Mouse (Mus musculus) C2C12 (cell line): ENCODE results near the gene Adgrl1. TPM values are rescaled to one million over a fixed set of nuclear protein-coding genes. Genes with fewer than 3 reads are reported as not detected.

Experiments
- H3K27me3 ChIP-seq: one replicate; pipeline ENCODE4 v1.6.1; 2011; ENCODE audit not compliant: control insufficient read depth, insufficient read depth, insufficient read length
- H3K36me3 ChIP-seq: one replicate; pipeline ENCODE4 v1.6.1; 2011; ENCODE audit not compliant: control insufficient read depth, insufficient read depth
- H3K4me3 ChIP-seq: one replicate; pipeline ENCODE4 v1.5.1; 2011; ENCODE audit warnings: mild to moderate bottlenecking, control low read depth; ENCODE audit not compliant: poor library complexity, insufficient read depth, severe bottlenecking
- H3K79me2 ChIP-seq: one replicate; pipeline ENCODE4 v1.6.1; 2011; ENCODE audit not compliant: control insufficient read depth, insufficient read depth
- H3K79me3 ChIP-seq: one replicate; pipeline ENCODE4 v1.6.1; 2011; ENCODE audit warnings: low read depth, control low read depth
- H3ac ChIP-seq: one replicate; pipeline ENCODE3; 2011; ENCODE audit warnings: low read depth; ENCODE audit not compliant: control insufficient read depth, insufficient read length
- CEBPB ChIP-seq: IDR thresholded peaks from one replicate; pipeline ENCODE4 v1.6.1; 2011; ENCODE audit warnings: low read depth, mild to moderate bottlenecking, control low read depth, moderate library complexity
- CTCF ChIP-seq: IDR thresholded peaks from one replicate; pipeline ENCODE4 v1.5.1; 2011; ENCODE audit not compliant: control insufficient read depth, insufficient read depth, insufficient read length
- FOSL1 ChIP-seq: IDR thresholded peaks from one replicate; pipeline ENCODE4 v1.8.0; 2011; ENCODE audit warnings: mild to moderate bottlenecking, low read length; ENCODE audit not compliant: poor library complexity, insufficient read depth, severe bottlenecking
- MAX ChIP-seq: IDR thresholded peaks from one replicate; pipeline ENCODE4 v1.6.1; 2011; ENCODE audit warnings: mild to moderate bottlenecking, control low read depth
- MYOD1 ChIP-seq: IDR thresholded peaks from one replicate; pipeline ENCODE4 v1.6.1; 2011; ENCODE audit warnings: low read depth; ENCODE audit not compliant: control insufficient read depth, insufficient read length
- MYOG ChIP-seq: IDR thresholded peaks from one replicate; pipeline ENCODE4 v1.6.1; 2011; ENCODE audit not compliant: control insufficient read depth, insufficient read length; ENCODE audit errors: extremely low read depth
- USF1 ChIP-seq: IDR thresholded peaks from one replicate; pipeline ENCODE4 v1.6.1; 2011; ENCODE audit warnings: low read depth, mild to moderate bottlenecking, control low read depth, moderate library complexity
- polyA plus RNA-seq: library from polyadenylated mRNA; unstranded; fragments of >200 nt; fragmentation: generic; extraction: Trizol; gene quantifications from one replicate; pipeline ENCODE4 v1.2.1, GENCODE M21; 2012; ENCODE audit warnings: missing spikeins

The Adgrl1 gene
- polyA plus RNA-seq, 1 experiment: 16.6 TPM

DNA sequence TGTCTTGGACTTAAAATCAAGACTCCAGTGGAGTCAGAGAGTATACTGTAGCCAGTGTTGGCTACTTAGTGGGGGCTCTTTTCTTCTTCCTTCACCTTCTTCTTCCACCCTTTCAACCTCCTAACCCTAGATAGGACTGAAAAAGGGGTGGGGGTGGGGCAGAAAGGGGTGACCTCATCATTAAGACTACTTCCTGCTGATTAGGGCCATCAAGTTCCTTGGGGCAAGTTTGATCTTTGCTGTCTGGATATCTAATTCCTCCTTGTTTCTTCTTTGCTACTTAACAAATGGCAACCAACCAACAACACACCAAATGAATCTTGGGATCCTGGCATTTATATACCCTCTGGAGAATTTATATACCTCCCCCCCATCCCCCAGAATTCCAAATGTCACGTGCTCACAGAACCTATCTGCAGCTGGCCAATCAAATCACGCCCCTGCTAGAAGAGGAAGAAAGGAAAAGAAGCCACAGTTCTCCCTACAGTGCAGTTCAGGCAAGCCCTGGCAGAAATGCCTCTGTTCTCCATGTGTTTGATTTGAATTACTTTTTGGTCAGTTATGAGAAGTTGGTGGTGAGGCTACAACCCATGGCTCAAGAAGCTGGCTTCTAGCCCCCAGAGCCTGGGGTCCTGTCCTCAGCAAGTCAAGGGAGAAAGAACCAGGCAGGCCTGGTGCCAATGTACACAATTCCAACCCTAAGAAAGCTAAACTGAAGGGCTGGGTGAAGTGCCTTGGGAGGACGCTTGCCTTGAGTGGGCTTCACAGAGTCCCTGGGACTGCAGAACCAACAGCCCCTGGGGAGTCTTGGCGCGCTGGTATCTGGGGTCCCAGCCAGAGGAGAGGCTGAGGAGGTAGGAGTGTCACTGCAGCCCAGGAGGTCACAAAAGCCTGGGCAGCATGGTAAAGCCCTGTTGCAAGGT, 12.2 kb downstream of the Adgrl1 start:
- no peaks in the 10 kb centered on the region for H3K79me2 ChIP-seq
- H3ac ChIP-seq: no peak overlapping the region
- H3K4me3 ChIP-seq: no peak overlapping the region
- H3K36me3 ChIP-seq: no peaks in the 10 kb centered on the region
- no peaks in the 10 kb centered on the region for H3K27me3 ChIP-seq
- TF ChIP-seq CTCF: no peak
- no peak for TF ChIP-seq USF1
- no peak for TF ChIP-seq MYOD1
- TF ChIP-seq FOSL1: no peak
- TF ChIP-seq MYOG: no peak
- TF ChIP-seq CEBPB: no peak
- TF ChIP-seq MAX: no peak
- no peaks in the 10 kb centered on the region for H3K79me3 ChIP-seq

DNA sequence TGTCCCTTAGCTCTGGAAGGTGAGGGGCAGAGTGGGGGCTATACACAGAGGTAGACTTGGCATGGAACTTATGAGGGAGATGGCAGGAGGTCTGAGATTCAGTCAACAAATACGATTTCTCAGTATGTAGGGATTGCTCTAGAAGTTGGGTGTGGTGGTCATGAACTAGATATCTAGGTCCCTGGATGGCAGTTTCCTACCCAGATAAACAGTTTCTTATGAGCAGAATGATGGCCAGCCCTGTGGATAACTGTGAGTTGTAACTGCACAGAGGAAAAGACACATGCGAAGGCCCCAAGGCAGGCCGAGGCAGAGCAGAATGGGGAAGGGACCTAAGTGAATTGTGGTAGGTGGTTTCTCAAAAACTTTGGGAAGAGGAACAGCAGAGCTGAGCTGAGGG, 14.3 kb downstream of the Adgrl1 start:
- Histone ChIP-seq H3K27me3 (no peaks in the 10 kb centered on the region), H3K4me3 (no peak overlapping the region), H3K79me2 (no peaks in the 10 kb centered on the region), H3K36me3 (no peaks in the 10 kb centered on the region), H3ac (no peak overlapping the region), H3K79me3 (no peaks in the 10 kb centered on the region)
- TF ChIP-seq USF1 (no peak), MYOG (no peak)

DNA sequence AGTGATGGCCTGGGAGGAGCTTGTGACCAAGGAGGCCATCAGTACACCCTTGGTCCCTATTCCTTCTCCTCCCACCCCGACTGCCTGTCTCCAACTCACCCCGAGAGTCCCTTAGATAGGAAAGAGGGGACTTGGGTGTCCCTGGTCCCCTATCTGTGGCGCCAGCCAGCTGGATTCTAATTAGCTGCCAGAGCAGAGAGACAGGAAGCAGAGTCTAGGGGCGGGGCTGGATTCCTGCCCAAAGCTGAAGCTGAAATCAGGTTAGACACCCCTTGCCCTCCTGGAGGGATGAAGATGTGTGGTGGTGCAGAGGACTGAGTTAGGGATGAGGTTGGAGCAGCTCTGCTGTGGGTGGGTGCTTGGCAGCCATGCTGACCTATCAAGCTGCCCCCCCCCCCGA, 15.0 kb downstream of the Adgrl1 start:
- no peak overlapping the region for H3ac ChIP-seq
- TF ChIP-seq MYOG (no peak), CTCF (no peak), USF1 (no peak), MAX (no peak), MYOD1 (no peak), CEBPB (no peak), FOSL1 (no peak)
- no peak overlapping the region for H3K4me3 ChIP-seq
- no peaks in the 10 kb centered on the region for H3K79me2 ChIP-seq
- no peaks in the 10 kb centered on the region for H3K79me3 ChIP-seq
- H3K27me3 ChIP-seq: no peaks in the 10 kb centered on the region
- no peaks in the 10 kb centered on the region for H3K36me3 ChIP-seq

DNA sequence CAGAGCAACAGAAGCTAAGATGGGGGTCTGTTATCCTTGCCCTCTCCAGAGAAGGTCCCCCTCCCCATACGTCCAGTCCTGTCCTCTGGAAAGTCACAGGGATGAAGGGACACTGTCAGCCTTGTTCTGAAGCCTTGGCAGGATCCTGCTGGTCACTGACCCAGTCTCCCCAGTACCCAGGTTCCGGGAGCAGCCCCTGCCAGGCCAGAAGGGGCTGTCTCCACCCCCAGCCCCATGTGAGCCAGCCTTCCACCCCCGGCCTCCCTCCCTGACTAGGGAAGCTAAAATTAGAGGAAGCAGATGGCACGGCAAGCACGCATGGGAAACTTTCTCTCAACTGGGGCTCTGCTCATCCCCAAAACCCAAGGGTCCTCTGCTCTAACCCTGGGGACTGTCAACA, 16.1 kb downstream of the Adgrl1 start:
- Histone ChIP-seq H3K36me3 (no peaks in the 10 kb centered on the region), H3K4me3 (no peak overlapping the region)

DNA sequence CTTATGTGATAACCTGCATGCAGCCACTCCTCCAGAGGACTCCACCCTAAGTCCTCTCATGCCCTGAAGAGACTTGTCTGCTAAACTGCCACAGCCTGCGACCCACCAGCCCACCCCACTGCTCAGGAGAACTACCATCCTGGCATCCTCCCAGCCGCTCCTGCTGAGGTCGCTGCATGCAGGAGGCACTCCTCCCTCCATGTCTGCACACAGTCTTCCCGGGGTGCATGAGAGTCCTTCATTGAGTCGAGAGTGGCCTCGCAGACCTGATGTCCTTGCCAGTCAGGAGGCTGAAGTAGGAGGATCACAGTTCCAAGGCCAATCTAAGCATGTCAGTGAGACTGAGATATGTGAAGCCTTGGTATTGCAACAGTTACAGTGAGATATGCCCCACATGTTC, 17.7 kb downstream of the Adgrl1 start:
- TF ChIP-seq MYOG (no peak), CEBPB (no peak), FOSL1 (no peak), CTCF (no peak), MAX (no peak), MYOD1 (no peak), USF1 (no peak)

More for the DNA sequence above, 16.1 kb downstream of the Adgrl1 start:
- Histone ChIP-seq H3K27me3 (no peaks in the 10 kb centered on the region), H3K79me2 (no peaks in the 10 kb centered on the region), H3ac (no peak overlapping the region), H3K79me3 (no peaks in the 10 kb centered on the region)
- TF ChIP-seq MYOG (no peak), MYOD1 (no peak), MAX (no peak), USF1 (no peak), CTCF (no peak), FOSL1 (no peak), CEBPB (no peak)

More for the DNA sequence above, 17.7 kb downstream of the Adgrl1 start:
- H3K79me2 ChIP-seq: no peaks in the 10 kb centered on the region
- H3K79me3 ChIP-seq: no peaks in the 10 kb centered on the region
- no peaks in the 10 kb centered on the region for H3K36me3 ChIP-seq
- H3K27me3 ChIP-seq: no peaks in the 10 kb centered on the region
- no peak overlapping the region for H3K4me3 ChIP-seq
- no peak overlapping the region for H3ac ChIP-seq
